Mouse (Mus musculus): Measurements from ENCODE around the gene Hoxa3.

DNA sequence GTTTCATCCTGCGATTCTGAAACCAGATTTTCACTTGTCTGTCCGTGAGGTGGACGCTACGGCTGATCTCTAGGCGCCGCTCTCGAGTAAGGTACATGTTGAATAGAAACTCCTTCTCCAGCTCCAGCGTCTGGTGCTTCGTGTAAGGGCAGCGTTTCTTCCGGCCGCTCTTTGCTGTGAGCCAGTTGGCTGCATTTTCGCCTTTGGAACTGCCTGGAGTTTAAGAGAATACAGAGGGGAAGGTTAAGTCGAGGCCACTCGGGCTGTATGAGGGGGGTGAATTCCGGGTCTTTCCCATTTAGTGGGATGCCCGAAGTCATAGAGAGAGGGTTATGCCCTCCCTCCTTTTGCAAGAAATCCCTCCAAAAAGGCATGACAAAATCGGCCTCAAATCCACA, 19.4 kb upstream of the Hoxa3 start:
- TF ChIP-seq CTCF (IDR thresholded peaks at IDR 0.05; ENCODE audit: low read depth, low read length) (no peak), POLR2A (IDR thresholded peaks at IDR 0.05; ENCODE audit: borderline replicate concordance, low read depth, low read length) (no peak)
